Mouse (Mus musculus): Measurements from ENCODE around the gene Slc25a17. TPM values are rescaled to one million over a fixed set of nuclear protein-coding genes. Genes with fewer than 3 reads are reported as not detected.

Slc25a17 gene
- total RNA-seq, 2 experiments from 2014 or later: 105 to 131 TPM

GRCm38 (mm10) chr15:81355146-81355761 is 5.4 kb downstream of the Slc25a17 start:
- DNase-seq: peak; percentile 76

DNA sequence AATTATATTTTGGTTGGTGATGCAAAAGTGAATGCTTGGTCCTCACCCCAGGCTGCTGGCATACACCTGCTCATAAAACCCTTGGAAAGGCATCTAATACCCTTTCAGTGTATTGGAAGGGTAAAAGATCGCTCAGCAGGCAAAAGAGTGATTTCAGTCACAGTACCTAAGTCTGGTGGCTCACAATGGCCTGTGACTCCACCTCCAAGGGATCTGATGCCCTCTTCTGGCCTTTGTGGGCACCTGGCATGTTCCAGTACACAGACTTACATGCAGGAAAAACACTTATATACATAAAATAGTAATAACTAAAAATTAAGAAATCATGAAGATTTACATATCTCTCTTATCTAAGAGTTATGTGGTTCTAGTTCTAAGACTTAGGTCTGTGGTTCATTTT is 8.0 kb downstream of the Slc25a17 start:
- no peak for DNase-seq

DNA sequence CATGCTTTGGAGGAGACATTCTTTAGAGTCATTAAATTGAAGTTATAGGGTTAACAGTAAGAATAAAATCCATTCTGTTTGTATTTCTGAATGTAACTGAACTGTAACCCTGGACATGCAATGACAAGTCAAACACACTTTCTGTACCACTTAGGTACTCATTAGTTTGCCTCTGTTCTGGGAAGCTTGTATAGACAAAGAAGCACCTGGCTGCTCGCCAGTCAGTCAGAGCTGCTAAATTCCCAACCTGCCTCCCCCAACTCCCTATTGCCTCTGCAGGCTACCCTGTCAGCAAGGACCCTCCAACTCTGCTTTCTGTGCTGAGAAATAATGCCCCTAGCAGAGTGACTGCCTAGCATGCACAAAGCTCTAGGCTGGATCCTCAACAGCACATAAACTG is 10.2 kb downstream of the Slc25a17 start:
- no peak for DNase-seq

- no peak for DNase-seq
Observed at GRCm38 (mm10) chr15:81348366-81348765, 12.2 kb downstream of the Slc25a17 start.

DNA sequence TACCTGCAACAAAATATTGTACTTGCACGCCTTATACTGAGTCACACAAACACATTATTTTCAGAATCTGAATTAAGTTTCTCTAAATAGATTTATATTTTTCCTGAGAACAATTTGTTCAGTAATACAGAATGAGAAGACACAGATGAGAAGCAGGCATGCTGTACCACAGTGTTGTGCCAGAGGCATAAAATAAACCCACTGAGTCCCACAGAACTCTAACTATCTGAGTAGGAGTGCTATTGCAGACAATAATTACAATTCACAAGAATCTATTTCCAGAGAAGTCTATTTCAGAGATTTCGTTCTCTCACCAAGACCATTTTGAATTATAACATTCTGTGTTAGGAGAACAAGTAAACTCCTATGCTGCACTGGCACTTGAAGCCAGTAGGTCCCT is 13.1 kb downstream of the Slc25a17 start:
- no peak for DNase-seq

DNA sequence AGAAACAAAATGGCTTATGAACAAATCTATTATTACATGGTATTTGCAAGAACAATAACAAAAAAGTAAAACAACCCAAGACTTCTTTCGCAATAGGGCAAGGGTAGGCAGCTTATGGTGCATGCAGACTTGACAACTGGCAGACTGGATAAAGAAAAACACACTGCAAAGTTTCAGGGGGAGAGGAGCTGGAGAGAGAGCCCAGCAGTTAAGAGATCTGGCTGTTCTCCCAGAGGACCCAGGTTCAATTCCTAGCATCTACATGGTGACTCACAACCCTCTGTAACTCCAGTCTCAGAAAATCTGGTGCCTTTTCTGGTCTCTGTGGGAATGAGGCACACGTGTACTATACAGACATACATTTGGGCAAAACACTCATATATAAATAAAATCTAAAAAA is 19.2 kb downstream of the Slc25a17 start:
- DNase-seq: no peak

GRCm38 (mm10) chr15:81339158-81339557 is 21.5 kb downstream of the Slc25a17 start:
- no peak for DNase-seq

GRCm38 (mm10) chr15:81336466-81336865 is 24.1 kb downstream of the Slc25a17 start:
- no peak for DNase-seq

- no peak for DNase-seq
Observed at GRCm38 (mm10) chr15:81332517-81332916, 28.1 kb downstream of the Slc25a17 start.

DNA sequence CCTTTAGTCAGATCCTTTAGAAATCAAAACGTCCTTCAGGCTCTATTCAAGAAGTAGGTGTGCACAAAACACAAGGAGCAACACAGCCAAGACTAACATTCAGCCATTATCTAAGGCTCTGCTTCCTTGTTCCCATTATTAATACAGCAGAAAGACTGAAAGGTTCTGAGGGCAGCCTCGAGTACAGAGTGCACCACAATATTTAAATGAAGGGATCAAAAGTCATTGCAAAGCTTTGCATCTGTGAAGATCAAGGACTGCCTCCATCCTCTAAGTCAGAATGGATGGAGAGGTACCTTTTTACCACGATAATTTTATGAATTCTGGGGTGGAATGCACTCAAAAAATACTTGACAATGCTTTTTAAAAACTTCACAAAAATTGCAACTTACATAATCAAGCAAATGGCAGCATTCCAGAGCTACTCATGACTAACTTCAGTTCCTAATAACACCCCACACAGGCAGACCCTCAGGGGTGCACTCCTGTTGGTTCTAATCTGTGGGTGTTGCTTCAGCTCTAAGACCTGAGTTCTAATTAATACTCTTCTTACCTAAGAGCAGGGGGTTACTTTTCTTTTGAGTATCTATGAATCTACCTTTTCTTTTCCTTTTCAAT is 29.7 kb downstream of the Slc25a17 start:
- no peak for DNase-seq

GRCm38 (mm10) chr15:81329721-81330369 is 30.8 kb downstream of the Slc25a17 start:
- no peak for DNase-seq

DNA sequence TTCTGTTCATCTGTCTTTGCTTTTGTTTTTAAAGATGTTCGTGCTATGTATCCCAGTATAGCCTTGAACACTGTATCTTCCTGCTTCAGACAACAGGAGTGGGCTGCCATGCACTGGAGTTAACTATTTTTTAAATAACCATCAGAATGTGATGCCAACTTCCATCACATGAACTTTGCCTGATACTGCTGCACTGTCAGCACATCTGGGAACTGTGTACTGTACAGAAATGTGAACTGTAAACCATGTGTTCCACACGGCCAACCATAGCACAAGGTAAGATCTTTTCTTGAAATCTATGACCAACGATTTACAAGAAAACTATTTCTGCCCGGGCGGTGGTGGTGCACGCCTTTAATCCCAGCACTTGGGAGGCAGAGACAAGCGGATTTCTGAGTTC is 33.1 kb downstream of the Slc25a17 start:
- DNase-seq: no peak

GRCm38 (mm10) chr15:81324979-81325378 is 35.6 kb downstream of the Slc25a17 start:
- no peak for DNase-seq

- DNase-seq: no peak
Observed at GRCm38 (mm10) chr15:81320137-81320536, 40.5 kb downstream of the Slc25a17 start.

- no peak for DNase-seq
Observed at GRCm38 (mm10) chr15:81319462-81319861, 41.1 kb downstream of the Slc25a17 start.

DNA sequence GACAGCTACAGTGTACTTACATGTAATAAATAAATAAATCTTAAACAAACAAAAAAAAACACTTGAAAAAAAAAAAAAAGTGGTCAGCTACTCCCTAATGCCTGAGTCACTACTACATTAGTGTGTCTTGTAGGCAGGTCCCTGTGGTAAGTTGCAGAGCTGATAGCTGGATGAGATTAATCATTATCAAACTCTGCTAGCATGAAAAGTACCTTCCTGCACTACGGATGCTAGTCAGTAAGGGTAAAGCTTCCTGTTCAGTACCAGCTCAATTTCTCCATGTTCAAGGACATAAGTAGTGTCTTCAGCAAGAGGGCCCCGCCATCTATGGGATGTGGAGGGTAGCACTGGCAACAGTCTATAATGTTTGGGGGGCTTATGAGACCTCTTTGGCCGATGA is 46.7 kb downstream of the Slc25a17 start:
- no peak for DNase-seq

DNA sequence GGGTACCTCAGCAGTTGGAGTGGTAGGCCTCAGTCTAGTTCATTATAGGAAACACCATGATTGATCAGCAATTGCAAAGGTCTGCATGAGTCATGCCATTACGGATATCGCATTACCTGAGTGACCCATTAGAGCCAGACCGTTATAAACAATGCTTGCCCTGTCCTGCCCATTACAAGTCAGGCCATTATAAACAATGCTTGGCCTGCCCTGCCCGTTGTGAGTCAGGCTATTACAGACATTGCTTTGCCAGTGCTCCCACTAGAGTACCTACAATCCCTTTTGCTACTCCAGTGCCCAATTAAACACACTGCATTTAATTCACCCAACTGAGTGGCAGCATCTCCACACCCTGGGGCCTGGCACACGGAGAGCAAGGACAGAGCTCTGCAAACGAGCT is 49.6 kb downstream of the Slc25a17 start:
- DNase-seq: no peak

GRCm38 (mm10) chr15:81310353-81310752 is 50.3 kb downstream of the Slc25a17 start:
- DNase-seq: no peak

DNA sequence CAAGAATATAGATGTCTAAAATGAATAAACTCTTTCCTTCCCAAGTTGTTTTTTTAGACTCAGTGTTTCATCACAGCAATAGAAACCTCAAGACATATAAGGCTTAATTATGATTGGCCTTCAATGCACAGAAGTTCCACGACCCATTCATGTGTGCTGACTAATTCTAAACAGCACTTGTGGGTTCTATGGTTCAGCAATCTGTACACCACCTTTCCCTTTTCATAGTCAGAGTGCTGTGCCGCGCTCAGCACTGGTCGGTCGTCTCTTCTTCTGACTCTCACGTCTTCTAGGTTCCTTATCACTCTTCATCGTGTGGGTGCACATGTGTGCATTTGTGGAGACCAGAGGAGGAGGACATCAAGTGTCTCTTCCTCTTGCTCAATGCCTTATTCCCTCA is 52.6 kb downstream of the Slc25a17 start:
- no peak for DNase-seq

- no peak for DNase-seq
Observed at GRCm38 (mm10) chr15:81306501-81306900, 54.1 kb downstream of the Slc25a17 start.

DNA sequence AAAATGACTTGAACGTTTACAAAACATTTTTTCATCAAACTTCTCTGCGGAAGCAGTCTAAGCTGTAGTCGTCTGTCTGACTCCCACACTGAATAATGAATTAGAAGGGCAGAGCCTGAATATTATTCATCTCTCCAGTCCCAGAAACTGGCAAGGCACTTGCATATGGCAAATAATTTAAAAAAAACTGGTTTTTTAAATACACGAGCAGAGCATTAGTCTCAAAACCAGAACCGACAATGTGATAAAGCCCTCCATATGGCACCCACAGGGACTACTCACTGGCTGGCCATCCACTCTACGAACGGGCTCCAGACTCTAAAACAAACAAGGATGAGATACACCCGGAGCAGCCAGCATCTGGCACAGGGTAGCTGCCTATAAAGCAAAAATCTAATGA is 55.6 kb downstream of the Slc25a17 start:
- DNase-seq: no peak

DNA sequence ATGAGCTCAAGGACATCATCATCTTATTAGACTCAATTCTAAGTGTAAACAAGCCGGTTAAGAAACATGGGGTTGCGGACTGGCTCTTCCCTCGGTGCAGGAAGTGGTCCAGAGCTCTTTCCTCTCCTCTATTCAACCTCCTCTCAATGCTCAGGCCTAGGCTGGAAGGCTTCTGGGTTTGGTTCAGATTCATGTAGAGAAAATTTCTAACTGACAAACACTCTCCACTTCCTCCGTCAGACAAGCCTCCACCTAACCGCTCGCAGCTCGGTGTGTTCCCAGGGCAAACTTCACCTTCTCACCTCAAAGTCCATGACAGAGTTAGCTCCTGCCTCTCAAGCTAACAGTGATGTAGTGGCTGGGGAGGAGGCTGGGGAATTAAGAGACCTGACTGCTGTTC is 56.6 kb downstream of the Slc25a17 start:
- DNase-seq: no peak

DNA sequence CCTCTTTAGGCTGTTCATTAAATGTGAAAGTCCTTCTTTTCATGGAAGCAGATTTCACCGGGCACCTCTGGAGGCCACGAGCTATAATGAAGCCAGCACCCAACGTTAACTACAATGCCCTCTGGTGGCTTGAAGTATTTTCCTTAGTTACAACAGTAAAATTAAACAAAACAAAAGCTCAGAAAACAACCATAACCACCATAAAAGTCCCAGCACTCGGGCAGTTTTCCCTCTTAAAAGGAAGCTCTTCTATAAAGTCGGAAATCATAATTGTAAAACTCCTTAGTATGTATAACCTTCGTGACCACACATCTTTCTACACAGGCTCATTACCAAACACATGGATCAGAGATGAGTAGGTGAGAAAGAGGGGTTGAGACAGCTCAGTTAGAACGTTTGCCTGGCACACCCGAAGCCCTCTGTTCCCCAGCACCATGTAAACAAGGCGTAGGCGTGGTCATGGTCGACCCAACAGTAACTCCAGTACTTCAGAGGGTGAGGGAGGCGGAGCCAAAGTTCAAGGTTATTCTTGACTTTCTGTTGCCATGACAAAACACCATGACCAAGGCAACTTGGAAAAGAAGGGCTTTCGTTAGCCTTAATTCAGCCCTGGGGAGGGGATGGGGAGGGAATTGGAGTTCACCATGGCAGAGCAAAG is 58.3 kb downstream of the Slc25a17 start:
- DNase-seq: peak; percentile 41
